Mouse (Mus musculus) v-Abl transformed pro-B cells (cell line): Measurements from ENCODE around the gene Sez6.

Source experiments
- in situ Hi-C, 2 experiments: fragments of 400-800 bp; cut with MboI; formaldehyde crosslinking; loops; one replicate each; pipeline ENCODE4 v1.15.1; 2025; ENCODE audit not compliant: unreplicated experiment in 2 of 2

Gene Sez6

DNA sequence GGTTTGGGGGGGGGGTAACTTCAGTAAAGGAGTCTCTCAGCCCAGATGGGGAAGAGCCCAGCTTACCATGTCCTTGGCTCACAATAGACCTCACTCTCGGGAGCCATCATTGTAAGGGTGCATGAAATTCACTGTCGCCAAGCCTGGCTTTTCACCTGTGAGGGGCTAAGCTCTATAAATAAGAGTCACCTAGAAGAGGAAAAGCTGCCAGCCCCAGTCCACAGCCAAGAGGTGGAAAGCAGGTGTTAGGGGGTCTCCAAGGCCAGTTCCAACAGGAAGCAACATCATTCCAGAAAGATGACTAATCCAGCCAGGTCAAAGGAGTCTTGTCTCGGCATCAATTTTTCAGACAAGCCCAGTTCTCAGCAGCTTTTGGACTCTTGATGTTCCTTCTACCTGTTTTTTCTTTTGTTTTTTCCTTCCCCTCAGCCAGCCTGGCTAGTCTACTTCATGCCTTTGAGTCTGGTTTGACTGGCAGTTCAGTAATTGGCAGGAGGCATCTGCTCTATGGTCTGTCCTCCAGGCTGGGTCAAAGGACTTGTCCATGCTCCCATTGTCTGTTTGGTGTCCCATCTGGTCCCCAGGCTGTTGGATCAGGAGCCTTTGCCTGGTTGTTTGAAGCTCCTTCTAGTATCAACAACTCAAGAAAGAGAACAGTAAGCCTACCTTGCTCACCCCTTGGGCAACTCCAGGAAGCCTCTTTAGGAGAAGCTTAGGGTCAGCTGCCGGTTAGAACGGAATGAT, 4.1 kb downstream of the Sez6 start:
- in situ Hi-C loops = no loop called here

DNA sequence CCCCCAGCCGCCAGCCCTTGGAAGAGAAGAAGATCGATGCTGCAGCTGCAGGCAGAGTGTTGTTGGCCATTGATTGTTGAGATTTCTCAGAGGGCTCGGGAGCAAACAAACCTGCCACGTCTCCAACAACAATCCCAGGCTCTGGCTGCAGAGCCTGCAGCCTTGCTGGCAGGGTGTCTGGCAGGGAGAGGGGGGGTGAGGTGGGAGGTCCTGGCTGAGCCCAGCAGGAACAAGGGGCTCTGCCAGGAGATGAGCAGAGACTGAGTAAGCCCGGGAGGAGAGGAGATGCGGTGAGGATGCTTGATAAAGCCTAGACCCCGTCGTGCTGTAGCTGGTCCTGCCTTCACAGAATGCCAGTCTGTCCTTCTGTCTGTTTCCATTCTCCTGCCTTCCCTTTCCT, 6.2 kb downstream of the Sez6 start:
- in situ Hi-C loops = no loop called here

DNA sequence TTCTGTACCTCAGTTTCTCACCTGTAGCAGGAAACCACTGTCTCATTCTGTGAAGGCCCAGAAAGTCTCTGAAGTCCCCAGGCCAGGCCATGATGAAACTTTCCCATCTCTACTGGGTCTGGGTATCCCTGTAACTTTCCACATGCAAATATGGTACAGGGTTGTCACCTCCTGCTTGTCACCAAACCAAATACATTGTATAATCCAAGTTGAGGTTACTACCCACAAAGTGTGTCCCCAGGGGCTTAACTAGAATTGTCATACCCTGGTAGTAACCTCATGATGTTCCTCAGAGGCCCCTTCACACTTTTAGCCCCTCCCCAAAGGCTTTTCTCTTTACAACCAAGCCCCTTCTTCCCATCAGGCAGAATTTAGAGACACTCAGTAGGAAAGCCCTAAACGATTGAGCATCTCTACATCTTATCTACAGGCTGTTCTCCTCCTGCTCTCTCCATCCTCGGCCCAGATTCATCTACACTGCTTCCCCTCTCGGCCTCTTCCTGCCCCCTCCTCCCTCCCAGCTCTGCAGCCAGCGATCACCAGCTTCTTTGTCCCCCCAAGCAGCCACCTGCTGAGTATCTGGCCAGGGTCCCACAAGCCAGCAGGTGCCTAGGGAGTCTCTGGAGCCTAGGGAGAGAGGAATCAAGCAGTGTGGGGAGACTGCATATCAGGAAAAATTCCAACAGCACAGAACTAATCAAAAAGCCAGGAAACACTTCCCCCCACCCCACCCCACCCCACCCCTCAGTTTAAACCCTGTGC, 7.2 kb downstream of the Sez6 start:
- in situ Hi-C loops = no loop called here

DNA sequence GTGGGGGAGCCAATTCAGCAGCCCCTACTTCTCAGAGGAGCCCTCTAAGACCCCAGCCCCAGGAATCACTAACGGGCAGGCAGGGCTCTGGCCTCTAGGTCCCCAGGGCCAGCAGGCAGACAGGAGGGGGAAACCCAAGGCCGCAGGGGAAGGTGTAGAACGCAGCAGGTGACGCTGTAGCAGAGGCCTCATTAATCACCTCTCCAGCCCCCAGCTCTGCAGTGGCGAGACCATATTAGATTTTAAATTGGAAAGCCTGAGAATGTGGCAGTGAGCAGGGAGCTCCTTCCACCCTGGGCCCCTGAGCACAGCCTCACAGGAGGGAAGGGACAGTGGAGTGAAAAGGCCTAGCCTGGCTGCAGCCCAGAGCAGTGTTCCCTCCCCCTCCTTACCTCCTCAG, 11.6 kb downstream of the Sez6 start:
- in situ Hi-C loops = no loop called here

DNA sequence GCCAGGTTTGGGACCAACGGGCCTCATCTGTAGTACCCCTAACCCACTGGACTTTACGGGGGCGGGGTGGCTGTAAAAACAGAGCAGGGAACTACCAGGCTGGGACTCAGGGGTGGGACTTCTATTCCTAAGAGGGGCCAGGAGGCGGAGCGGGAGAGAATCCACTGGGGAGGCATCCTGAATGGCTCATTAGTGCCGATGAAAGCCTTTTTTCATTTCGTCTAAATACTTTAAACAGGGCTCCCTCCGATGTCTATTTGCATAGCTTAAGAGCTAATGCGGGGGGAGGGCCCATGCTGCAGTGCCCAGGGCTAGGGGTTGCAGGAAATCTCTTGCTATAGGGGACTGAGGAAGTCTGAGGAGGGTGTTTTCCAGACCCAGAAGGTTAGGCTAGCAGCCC, 17.3 kb downstream of the Sez6 start:
- in situ Hi-C loops = no loop called here

DNA sequence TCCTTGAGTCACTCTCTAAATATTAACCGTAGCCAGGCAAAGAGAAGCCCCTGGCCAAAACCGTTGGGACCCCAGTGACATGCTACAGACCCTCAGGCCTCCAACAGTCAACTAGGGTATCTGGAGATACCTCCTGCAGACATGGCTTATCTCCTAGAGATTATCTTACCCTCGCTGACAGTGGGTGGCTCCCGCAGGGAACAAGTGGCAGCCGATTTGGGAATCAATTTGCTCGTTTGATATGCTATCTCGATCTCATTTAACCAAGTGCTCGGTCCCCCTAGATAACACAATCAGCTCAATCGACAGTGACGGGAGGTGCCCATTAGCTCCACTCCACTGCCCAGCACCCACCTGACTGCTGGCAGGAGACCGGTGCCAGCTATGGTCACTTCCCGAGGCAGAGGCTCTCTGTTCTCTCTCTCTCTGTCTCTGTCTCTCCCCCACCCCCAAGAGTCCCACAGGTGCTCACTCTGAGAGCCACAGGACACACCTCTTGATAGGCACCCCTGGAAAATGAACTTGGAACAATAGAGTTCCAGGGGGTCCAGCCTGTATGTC, 19.6 kb downstream of the Sez6 start:
- in situ Hi-C loops = loop anchor here (5.0 to 10.0 kb wide), 3 partner anchors 53 to 205 kb away; partner anchors contain the start of gene Pipox (in 1 of the 2)

DNA sequence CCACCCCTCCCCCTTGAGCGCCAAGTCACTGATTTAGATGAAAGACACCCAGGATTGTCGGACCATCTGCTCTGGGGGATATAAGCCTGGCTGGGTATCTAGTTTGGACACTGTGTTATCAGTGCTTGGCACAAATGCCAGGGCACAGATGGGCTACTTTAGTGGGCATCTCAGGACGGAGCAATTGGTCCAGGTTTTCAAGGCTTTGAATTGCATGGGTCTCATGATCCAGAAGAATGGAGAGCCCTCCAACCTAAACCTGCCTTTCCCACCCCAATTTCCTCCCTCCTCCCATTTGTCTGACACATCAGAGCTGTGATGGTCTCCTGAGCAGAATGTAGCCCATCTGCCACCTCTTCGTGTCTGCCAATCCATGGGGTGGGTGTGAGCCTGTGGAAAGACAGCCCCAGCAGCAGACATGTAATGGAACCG, 20.2 kb downstream of the Sez6 start:
- in situ Hi-C loops = loop anchor here (5.0 to 10.0 kb wide), 3 partner anchors 54 to 206 kb away; partner anchors contain the start of gene Pipox (in 1 of the 2)

DNA sequence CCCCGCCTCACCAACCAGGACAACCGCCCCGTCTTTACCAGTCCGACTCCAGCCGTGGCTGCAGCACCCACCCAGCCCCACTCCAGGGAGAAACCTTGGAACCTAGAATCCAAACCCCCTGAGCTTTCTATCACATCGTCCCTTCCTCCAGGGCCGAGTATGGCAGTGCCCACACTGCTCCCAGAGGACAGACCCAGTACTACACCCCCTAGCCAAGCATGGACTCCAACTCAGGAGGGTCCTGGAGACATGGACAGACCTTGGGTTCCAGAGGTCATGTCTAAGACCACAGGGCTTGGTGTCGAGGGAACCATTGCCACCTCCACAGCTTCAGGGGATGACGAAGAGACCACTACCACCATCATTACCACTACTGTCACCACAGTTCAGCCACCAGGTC, 23.1 kb downstream of the Sez6 start:
- in situ Hi-C loops = loop anchor here (5.0 to 10.0 kb wide), 3 partner anchors 56 to 209 kb away; partner anchors contain the start of gene Pipox (in 1 of the 2)

DNA sequence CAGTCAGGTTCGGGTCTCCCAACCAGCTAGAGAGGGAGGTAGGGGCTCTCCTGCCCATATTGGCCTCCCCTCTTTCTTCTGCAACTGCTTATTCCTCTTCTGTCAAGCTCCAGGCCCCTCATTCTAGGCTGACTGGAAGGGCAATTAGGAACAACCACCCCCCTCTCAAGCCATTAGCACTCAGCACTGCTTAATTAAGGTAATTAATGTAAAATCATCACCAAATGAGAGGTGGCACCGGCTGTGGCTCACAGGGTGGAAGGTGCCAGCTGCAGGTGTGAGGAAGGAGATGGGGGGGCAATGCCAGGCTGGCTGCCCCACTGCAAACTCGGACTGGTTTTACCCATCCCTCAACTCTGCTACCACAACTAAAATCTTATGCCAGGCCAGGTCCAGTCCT, 25.8 kb downstream of the Sez6 start:
- in situ Hi-C loops = loop anchor here in 1 of 2 experiments (10.0 kb wide), 2 partner anchors 62 to 212 kb away; partner anchors contain the start of gene Pipox

DNA sequence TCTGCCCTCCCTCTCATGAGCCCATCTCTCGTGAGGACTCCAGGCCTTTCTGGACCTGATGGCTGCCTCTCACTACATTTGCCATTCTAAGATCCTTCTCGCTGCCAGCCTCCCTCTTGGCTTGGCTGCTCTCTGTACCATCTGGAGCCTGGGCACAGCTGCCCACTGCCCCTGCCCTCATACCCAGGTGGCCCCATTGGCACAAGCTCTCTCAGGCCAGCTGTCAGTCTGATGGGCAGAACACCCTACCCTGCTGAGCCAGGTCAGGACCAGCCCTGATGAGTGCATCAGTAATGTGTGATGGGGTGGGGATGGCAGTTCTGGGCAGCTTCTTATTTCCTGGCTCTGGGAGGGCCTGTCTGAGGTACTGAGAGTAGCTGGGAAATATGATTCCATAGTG, 27.7 kb downstream of the Sez6 start:
- in situ Hi-C loops = loop anchor here in 1 of 2 experiments (10.0 kb wide), 2 partner anchors 63 to 213 kb away; partner anchors contain the start of gene Pipox

DNA sequence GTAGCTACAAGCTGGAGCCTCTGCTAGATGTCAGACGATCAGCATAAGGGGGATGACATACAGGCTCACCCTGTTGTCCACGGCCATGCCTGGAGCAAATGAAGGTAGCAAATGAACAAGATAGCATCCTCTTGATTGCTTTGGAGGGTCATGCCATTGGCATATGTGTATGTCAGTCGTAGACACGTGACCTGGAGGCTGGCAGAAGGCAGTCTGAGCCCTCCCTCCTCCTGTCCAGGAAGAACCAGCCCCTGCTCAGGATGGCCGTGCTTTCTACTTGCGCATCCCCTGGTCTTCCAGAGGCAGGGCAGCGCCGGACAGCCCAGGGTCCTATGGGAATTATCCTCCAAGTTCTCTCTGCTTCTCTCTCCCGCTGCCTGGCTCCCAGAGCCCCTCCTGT, 28.3 kb downstream of the Sez6 start:
- in situ Hi-C loops = loop anchor here in 1 of 2 experiments (10.0 kb wide), 2 partner anchors 64 to 214 kb away; partner anchors contain the start of gene Pipox

DNA sequence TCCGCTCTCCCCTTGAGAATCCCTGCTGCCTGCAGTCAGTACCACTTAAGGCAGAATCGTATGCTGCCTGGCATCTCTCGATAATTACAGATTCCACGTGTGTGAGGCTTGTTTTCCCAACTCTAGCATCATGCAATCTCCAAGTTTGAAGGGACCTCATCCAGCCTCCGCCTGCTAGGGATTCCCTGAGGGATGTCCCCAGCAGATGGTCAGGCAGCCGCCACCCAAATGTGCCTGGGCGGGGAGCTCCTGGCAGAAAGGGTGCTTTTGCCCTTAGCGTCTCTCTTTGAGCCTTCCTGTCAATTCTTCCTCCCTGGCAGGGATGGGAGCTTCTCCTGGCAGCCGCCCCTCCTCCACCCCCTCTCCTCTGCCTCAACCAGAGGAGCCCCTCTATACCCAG, 29.6 kb downstream of the Sez6 start:
- in situ Hi-C loops = loop anchor here in 1 of 2 experiments (10.0 kb wide), 1 partner anchor 215 kb away; no protein-coding TSS in a partner anchor

DNA sequence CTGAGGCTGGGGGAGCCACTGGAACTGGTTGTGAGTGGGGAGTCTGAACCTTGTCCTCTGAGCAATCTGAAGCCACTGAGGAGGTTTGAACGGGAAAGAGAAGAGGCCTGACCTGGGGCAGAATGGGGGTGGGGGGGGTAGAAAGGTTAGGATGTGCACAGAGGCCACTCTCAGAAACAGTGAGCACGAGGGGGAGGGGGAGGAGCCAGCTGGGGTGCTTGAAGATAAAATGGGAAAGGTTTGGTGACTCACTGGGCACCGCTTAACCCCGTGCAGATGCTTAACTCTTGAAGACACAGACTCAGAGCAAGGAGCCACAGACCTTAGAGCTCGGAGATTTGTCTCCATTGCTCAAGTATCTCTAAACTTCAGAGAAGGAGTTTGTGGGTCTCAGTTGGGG, 30.3 kb downstream of the Sez6 start:
- in situ Hi-C loops = loop anchor here in 1 of 2 experiments (10.0 kb wide), 1 partner anchor 216 kb away; no protein-coding TSS in a partner anchor

DNA sequence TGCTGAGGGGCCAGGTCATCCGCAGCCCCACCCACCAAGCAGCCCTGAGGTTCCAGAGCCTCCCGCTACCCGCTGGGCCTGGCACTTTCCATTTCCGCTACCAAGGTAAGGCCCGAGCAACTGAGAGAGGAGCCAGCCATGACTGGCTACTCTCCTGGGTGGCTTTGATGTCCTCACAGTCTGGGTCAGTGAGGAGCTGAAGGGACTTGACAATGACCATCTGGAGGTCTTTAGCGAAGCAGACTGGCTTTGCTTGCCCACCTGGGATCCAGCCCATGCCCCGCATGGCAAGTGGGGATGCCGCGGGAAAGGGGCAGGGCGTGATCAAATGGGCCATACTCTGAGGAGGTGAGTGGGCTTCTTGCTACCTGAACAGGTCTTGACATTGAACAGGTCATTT, 32.3 kb downstream of the Sez6 start:
- in situ Hi-C loops = loop anchor here in 1 of 2 experiments (10.0 kb wide), 1 partner anchor 218 kb away; no protein-coding TSS in a partner anchor

DNA sequence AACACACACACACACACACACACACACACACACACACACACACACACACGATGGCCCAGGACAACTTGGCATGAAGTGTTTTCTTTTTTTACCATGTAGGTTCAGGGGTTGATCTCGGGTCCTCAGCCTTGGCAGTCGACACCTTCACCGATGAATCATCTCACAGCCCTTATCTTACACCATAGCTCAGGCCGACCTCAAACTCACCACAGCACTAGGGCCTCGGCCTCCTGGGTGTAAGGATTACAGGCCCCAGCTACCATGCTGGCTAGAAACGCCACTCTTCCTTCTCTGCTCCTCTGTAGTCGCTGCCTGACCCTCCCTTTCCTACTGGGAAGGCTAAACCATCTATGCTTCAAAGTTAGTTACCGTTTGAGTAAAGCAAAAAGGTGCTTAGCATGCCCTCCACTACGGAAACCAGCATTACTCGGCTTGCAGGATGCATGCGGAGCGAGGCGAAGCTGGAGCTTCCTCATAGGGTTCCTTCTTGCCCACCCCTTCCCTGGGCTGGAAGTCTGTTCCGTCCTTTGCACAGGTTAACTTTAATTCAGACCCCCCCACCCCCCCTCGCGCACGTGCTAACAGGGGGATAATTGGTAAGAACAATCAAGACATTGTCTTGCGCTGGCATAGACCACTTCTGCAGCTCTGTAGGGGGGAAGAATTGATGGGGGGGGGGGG, 34.0 kb downstream of the Sez6 start:
- in situ Hi-C loops = loop anchor here (5.0 to 10.0 kb wide), 2 partner anchors 137 to 220 kb away; no protein-coding TSS in a partner anchor

DNA sequence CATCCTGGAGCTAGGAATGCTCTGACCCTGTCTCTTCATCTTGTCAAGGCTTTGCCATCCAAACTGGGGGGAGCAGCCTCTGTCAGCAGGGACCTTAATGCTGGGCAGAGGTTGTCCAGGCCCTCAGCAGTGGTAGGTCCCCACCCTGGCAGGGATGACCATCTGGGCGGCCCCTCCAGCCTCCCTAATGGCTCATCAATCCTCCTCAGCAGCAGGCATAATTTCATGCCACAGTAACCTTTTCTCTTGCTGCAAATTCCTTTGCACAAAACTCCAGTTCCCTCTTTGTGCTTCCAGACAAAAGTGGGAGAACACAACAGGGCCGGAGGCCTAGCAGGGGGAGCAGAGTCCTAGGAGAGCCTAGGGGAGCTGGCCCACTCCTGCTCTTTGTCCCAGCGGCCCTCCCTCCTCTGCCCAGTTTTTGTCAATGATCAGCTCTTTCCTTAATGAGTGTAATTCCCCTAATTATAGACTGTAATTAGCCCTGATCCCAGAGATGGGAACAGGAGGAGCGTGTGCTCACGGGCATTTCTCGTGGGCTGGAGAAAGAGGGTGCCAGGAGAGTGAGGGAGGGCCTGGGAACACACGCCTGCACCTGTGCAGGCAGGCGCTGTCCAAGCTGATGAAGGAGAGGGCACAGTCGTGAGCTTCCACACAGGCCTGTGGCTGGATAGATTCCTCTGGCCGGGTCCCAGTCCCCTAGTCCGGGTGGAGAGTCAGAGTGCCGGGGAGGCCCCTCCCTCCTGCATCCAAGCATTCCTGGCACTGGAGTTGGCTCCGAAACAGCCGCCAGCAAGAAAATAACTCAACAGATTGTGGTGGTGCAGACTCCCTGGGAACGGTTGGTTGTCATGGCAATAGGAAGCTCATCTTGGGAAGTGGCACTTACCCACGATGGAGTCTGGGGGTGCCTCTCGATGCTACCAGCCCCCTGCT, 34.8 kb downstream of the Sez6 start:
- in situ Hi-C loops = loop anchor here (5.0 to 10.0 kb wide), 2 partner anchors 138 to 221 kb away; no protein-coding TSS in a partner anchor

DNA sequence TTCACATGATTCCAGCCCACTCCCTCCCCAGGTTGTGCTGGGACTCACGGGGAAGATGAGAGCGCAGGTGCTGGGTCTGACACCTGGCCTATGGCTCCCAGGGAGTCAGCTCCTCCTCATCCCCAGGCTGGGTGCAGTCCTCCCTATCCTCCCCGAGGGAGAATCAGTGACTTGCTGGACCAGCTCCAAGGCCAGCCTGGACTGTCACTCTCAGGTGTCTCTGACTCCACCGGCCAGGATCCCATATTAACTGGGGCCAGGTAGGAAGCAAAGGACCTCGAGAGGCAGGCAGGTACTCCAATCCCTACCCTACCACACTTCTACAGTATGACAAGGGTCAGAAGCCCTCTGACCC, 35.4 kb downstream of the Sez6 start:
- in situ Hi-C loops = loop anchor here (5.0 to 10.0 kb wide), 2 partner anchors 139 to 221 kb away; no protein-coding TSS in a partner anchor

DNA sequence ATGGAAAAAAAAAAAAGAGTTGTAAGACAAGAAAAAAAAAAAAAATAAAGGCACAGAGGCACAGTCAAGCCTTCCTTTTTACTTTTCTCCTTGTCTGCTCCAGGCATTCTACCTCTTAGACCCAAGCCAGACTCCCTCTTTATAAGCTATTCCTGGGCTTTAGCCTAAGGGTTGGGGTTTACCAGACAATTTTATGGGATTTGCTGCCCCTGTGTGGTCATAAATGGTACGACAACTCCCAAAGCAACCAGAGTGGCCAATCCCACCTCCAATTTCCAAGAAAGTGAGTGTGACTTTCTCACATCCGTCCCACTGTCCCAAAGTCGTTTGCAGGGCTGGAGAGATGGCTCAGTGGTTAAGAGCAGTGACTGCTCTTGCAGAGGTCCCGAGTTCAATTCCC, 36.5 kb downstream of the Sez6 start:
- in situ Hi-C loops = loop anchor here (5.0 to 10.0 kb wide), 2 partner anchors 140 to 222 kb away; no protein-coding TSS in a partner anchor

DNA sequence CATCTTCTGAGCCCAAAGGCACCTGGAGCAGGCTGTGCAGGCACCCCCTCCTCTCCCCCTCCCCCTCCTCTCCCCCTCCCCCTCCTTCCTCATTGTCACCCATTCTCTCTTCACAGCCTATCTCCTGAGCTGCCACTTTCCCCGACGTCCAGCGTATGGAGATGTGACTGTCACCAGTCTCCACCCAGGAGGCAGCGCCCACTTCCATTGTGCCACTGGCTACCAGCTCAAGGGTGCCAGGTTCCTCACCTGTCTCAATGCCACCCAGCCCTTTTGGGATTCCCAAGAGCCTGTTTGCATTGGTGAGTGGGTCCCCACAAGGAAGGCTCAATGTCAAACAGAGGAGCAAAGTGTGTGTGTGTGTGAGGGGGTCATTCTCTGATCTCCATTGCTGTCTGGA, 38.2 kb downstream of the Sez6 start:
- in situ Hi-C loops = loop anchor here (5.0 to 10.0 kb wide), 2 partner anchors 141 to 224 kb away; no protein-coding TSS in a partner anchor
